Mouse (Mus musculus): Measurements from ENCODE around the gene Chfr. TPM values are rescaled to one million over a fixed set of nuclear protein-coding genes. Genes with fewer than 3 reads are reported as not detected.
A peak's percentile ranks its signal among the peaks of the same experiment; 100 is the strongest.

The Chfr gene
- polyA plus RNA-seq, 1 experiment from 2014 or later = 33.4 TPM

DNA sequence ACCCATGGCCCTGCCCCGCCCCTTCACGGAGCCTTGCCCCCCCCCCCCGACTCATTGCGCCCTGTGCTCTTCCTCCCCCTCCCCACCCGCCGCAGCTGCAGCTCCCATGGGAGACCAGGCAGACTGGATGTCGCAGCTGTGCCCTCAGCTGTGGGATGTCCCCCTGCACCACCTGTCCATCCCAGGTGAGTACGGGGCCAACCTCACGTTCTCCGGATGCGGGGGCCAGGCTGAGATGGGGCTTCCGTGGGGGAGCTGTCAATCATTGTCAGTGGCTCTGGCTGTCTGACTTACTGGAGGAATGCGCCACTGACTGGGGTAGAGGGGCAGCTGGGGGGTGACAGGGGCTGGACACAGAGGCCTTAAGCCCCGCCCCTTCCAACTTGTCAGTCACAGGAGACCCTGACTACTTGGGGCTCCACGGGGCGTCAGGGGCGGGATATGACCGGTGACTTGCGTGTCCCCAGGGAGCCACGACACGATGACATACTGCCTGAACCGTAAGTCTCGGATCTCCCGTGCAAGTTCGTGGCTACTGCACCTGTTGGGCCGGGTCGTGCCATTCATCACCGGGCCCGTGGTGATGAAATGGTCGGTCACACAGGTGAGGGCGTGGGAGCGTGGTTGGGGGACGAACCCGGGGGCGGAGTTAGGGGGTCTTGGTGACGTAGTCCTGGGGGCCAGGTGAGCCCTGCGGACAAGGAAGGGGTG lies 34.6 kb upstream of the Chfr start:
- Histone ChIP-seq H3K36me3 (ENCODE audit: control insufficient read depth, insufficient read depth, low read length) (peaks cover 26% of the 10 kb centered on the region), H3K4me2 (ENCODE audit: low read depth, severe bottlenecking) (peak overlapping the region; percentile 58), H3K9me3 (ENCODE audit: control insufficient read depth, low read length) (no peaks in the 10 kb centered on the region), H3K4me1 (ENCODE audit: control insufficient read depth, insufficient read depth, low read length) (peaks cover 10% of the 10 kb centered on the region), H3K9ac (ENCODE audit: low read length) (no peak overlapping the region), H3K4me3 (ENCODE audit: low read depth, low read length) (peak overlapping the region; percentile 22), H3K27ac (replicated peaks; ENCODE audit: low read depth, low read length) (no peak overlapping the region), H3K27me3 (ENCODE audit: control insufficient read depth, insufficient read depth, low read length) (no peaks in the 10 kb centered on the region)
- DNase-seq (ENCODE audit: low spot score) (peak; percentile 52), ATAC-seq (ENCODE audit: insufficient number of reproducible peaks, low FRiP score, low TSS enrichment, low read depth) (peak; percentile 8; the same call in 1 of the 2 replicates)
- 1% methylated on average over 37 of the region's 37 CpGs for WGBS

DNA sequence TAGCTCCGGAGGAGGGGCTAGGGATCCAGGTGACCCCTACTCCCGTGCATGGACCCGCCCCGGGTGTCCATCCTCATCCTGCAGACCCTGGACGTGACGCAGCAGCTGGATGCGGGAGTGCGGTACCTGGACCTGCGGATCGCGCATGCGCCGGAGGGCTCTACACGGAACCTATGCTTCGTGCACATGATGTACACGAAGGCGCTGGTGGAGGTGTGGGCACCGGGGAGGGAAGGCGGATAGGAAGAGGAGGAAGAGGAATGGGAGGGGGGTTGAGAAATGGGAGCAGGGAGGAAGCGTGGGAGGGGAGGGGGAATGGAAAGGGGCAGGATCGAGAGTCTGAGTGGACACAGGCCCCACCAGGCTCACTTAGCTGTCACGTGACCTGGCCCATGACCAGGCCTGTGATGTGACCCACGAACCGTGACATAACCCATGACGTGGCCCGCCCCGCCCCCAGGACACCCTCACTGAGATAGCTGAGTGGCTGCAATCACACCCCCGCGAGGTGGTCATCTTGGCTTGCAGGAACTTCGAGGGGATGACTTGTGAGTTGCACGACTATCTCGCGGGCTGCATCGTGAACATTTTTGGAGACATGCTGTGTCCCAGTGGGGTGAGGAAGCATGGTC lies 33.8 kb upstream of the Chfr start:
- 18% methylated on average over 34 of the region's 34 CpGs for WGBS
- ATAC-seq (ENCODE audit: insufficient number of reproducible peaks, low FRiP score, low TSS enrichment, low read depth) = peak; percentile 8; the same call in 1 of the 2 replicates
- no peaks in the 10 kb centered on the region for H3K27me3 ChIP-seq (ENCODE audit: control insufficient read depth, insufficient read depth, low read length)

DNA sequence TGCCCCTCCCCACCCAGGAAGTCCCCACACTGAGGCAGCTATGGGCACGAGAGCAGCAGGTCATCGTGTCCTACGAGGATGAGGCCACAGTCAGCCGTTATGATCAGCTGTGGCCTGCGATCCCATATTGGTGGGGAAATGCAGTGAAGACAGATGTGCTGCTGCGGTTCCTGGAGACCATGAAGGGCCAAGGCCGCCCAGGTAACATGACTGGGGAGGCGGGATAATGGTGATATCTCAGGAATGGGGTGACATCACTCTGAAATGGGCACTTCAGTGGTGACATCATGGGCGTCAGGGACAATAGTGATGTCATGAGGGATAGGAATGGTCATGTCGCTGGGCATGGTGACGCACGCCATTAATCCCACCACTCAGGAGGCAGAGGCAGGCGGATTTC lies 33.2 kb upstream of the Chfr start:
- no peak overlapping the region for H3K9ac ChIP-seq (ENCODE audit: low read length)
- H3K4me1 ChIP-seq (ENCODE audit: control insufficient read depth, insufficient read depth, low read length) = peaks cover 17% of the 10 kb centered on the region
- DNase-seq (ENCODE audit: low spot score) (no peak), ATAC-seq (ENCODE audit: insufficient number of reproducible peaks, low FRiP score, low TSS enrichment, low read depth) (no peak)
- no peaks in the 10 kb centered on the region for H3K9me3 ChIP-seq (ENCODE audit: control insufficient read depth, low read length)
- no peak overlapping the region for H3K4me2 ChIP-seq (ENCODE audit: low read depth, severe bottlenecking)
- WGBS = 89% methylated on average over 13 of the region's 13 CpGs
- H3K36me3 ChIP-seq (ENCODE audit: control insufficient read depth, insufficient read depth, low read length) = peaks cover 29% of the 10 kb centered on the region
- no peak overlapping the region for H3K27ac ChIP-seq (replicated peaks; ENCODE audit: low read depth, low read length)
- H3K4me3 ChIP-seq (ENCODE audit: low read depth, low read length) = no peak overlapping the region
- H3K27me3 ChIP-seq (ENCODE audit: control insufficient read depth, insufficient read depth, low read length) = no peaks in the 10 kb centered on the region

More for the DNA sequence above, 33.8 kb upstream of the Chfr start:
- 0 out of 2 replicates have a peak overlapping the region, but pooled peaks have one; percentile 17 for H3K9ac ChIP-seq (ENCODE audit: low read length)
- peak; percentile 38 for DNase-seq (ENCODE audit: low spot score)
- H3K4me3 ChIP-seq (ENCODE audit: low read depth, low read length) = peak overlapping the region; percentile 22
- H3K36me3 ChIP-seq (ENCODE audit: control insufficient read depth, insufficient read depth, low read length) = peaks cover 29% of the 10 kb centered on the region
- no peaks in the 10 kb centered on the region for H3K9me3 ChIP-seq (ENCODE audit: control insufficient read depth, low read length)
- peak overlapping the region; percentile 58 for H3K4me2 ChIP-seq (ENCODE audit: low read depth, severe bottlenecking)
- H3K27ac ChIP-seq (replicated peaks; ENCODE audit: low read depth, low read length) = no peak overlapping the region
- peaks cover 14% of the 10 kb centered on the region for H3K4me1 ChIP-seq (ENCODE audit: control insufficient read depth, insufficient read depth, low read length)

DNA sequence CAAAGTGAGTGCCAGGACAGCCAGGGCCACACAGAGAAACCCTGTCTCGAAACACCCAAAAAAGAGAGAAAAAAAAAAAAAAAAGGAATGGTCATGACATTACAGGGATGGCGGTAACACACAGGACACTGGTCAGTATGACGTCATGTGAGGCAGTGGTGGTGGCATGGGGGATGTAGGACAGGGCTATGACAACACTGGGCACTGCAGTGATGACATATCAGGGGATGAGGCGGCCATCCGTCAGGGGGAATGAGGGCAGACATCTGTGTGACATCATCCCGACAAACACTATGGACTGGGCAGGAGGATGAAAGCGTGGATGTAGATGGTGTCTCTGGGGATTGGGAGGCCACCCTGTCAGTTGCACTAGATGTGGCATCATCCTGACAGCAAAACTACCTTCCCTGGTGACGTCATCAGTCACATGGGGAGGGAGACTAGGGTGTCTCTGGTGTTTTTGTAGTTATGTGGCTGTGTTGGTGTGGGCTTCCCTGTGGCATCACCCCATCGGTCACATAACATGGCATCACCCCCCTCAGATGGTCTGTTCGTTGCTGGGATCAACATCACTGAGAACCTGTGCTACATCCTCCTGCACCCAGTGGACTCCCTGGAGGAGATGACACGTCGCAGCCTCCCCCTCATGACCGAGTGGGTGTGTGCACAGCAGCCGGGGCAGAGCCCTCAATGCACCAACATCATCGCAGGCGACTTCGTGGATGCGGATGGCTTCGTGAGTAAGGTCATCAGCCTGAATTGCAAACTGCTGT lies 32.6 kb upstream of the Chfr start:
- 95% methylated on average over 19 of the region's 19 CpGs for WGBS
- ATAC-seq (ENCODE audit: insufficient number of reproducible peaks, low FRiP score, low TSS enrichment, low read depth) = no peak

DNA sequence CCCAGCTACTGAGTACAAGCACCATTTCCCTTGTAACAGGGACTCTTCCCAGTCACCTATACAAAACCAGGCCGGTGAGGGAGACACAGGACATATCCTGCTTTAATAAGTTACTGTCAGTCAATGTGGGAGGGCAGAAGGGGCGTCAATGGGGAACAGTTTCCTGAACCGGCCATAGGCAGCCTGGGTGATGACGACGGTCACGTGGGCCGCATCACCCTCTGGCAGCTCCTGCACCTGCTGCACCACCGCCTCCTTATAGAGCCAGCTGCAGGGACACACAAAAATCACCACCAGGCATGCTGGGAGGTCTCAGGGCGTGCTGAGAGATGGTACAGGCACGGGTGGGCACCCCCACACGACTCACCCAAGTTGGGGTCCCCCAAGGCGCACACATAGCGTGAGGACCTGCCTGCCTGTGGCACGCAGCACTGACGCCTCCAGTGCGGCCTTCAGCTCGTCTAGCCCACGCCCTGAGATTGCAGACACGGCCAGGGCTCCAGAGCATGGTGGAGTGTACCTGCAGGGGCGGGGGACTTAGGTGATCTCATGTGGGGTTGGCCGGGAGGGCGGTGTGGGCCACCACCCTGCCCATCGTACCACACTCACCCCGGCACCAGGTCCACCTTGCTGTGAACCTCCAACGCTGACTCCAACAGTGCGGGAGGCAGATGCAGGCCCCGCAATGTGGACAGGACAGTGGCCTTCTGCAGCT lies 31.6 kb upstream of the Chfr start:
- H3K27me3 ChIP-seq (ENCODE audit: control insufficient read depth, insufficient read depth, low read length) = no peaks in the 10 kb centered on the region

More for the DNA sequence above, 32.6 kb upstream of the Chfr start:
- Histone ChIP-seq H3K36me3 (ENCODE audit: control insufficient read depth, insufficient read depth, low read length) (peaks cover 29% of the 10 kb centered on the region), H3K9me3 (ENCODE audit: control insufficient read depth, low read length) (no peaks in the 10 kb centered on the region), H3K4me3 (ENCODE audit: low read depth, low read length) (no peak overlapping the region), H3K4me1 (ENCODE audit: control insufficient read depth, insufficient read depth, low read length) (peaks cover 17% of the 10 kb centered on the region), H3K27me3 (ENCODE audit: control insufficient read depth, insufficient read depth, low read length) (no peaks in the 10 kb centered on the region), H3K9ac (ENCODE audit: low read length) (no peak overlapping the region), H3K4me2 (ENCODE audit: low read depth, severe bottlenecking) (no peak overlapping the region), H3K27ac (replicated peaks; ENCODE audit: low read depth, low read length) (no peak overlapping the region)
- DNase-seq (ENCODE audit: low spot score) = no peak

DNA sequence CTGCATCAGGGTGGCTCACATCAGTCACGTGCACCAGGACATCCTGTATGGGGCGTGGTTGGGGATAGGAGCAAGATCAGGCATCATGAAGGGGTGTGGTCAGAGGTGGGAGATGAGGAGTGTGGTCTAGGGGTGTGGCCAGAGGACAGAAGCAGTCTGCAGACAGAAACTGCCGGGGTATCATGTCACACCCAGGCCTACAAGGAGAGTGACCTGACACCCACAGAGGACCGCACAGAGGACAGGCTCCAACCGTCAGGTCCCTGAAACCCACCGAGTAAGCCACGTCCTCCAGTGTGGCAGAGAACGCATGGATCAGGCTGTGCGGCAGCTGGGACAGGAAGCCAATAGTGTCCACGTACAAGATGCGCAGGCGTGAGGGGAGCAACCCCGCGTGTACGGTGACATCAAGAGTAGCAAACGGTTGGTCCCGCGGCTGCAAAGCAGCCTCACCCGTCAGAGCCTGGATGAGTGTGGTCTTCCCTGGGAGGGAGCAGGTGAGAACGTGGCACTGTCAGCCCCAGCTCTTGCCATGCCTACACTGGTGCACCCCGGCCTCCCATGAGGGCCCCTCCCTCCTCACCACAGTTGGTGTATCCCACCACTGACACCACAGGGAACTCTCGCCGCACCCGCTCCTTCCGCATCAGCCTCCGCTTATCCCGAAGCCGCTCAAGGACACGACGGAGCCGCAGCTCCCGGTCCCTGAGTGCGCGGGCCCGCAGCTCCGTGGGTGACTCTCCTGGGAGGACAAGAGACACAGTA lies 30.8 kb upstream of the Chfr start:
- H3K4me2 ChIP-seq (ENCODE audit: low read depth, severe bottlenecking) = no peak overlapping the region
- no peaks in the 10 kb centered on the region for H3K9me3 ChIP-seq (ENCODE audit: control insufficient read depth, low read length)
- H3K4me3 ChIP-seq (ENCODE audit: low read depth, low read length) = no peak overlapping the region
- no peaks in the 10 kb centered on the region for H3K27me3 ChIP-seq (ENCODE audit: control insufficient read depth, insufficient read depth, low read length)
- H3K9ac ChIP-seq (ENCODE audit: low read length) = no peak overlapping the region
- DNase-seq (ENCODE audit: low spot score) (no peak), ATAC-seq (ENCODE audit: insufficient number of reproducible peaks, low FRiP score, low TSS enrichment, low read depth) (no peak)
- whole genome bisulfite sequencing = 96% methylated on average over 35 of the region's 36 CpGs
- no peak overlapping the region for H3K27ac ChIP-seq (replicated peaks; ENCODE audit: low read depth, low read length)
- H3K36me3 ChIP-seq (ENCODE audit: control insufficient read depth, insufficient read depth, low read length) = peaks cover 29% of the 10 kb centered on the region
- H3K4me1 ChIP-seq (ENCODE audit: control insufficient read depth, insufficient read depth, low read length) = peaks cover 17% of the 10 kb centered on the region

More for the DNA sequence above, 31.6 kb upstream of the Chfr start:
- 93% methylated on average over 27 of the region's 27 CpGs for WGBS
- Histone ChIP-seq H3K4me3 (ENCODE audit: low read depth, low read length) (no peak overlapping the region), H3K4me2 (ENCODE audit: low read depth, severe bottlenecking) (no peak overlapping the region), H3K9ac (ENCODE audit: low read length) (no peak overlapping the region), H3K9me3 (ENCODE audit: control insufficient read depth, low read length) (no peaks in the 10 kb centered on the region), H3K36me3 (ENCODE audit: control insufficient read depth, insufficient read depth, low read length) (peaks cover 29% of the 10 kb centered on the region), H3K4me1 (ENCODE audit: control insufficient read depth, insufficient read depth, low read length) (peaks cover 17% of the 10 kb centered on the region), H3K27ac (replicated peaks; ENCODE audit: low read depth, low read length) (no peak overlapping the region)
- ATAC-seq (ENCODE audit: insufficient number of reproducible peaks, low FRiP score, low TSS enrichment, low read depth) = no peak
- DNase-seq (ENCODE audit: low spot score) = no peak

DNA sequence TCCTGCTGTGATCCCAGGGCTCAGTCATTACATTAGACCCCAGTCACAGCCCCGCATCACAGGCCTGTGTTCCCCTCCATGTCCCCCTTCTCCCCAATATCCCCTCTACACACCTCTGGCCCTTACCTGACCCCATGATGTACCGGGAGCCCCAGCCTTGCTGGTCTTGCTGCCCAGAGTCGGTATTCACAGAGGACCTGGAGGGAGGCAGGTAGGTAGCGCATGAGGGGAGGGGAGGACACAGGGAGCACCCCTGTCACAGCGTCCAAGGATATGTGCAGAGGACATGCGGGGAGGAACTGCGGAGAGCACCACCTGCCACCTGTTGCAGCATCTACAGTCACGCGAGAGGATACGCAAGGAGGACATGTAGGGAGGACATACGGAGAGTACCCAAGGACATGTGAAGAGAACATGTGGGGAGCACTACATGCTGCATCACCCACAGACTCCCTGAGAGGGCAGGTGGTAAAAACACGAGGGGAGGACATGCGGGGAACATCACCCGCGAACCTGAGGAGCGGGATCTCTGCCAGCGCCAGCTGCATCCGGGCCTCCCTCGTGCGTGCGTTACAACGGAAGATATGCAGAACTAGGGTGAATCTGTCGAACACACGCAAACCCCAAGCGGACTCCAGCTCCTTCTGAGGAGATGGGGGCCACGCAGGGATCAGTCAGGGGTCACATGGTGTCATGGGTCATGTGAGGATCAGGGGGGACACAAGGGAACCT lies 29.3 kb upstream of the Chfr start:
- Histone ChIP-seq H3K4me3 (ENCODE audit: low read depth, low read length) (peak overlapping the region; percentile 56), H3K4me2 (ENCODE audit: low read depth, severe bottlenecking) (peak overlapping the region; percentile 85), H3K27me3 (ENCODE audit: control insufficient read depth, insufficient read depth, low read length) (no peaks in the 10 kb centered on the region), H3K36me3 (ENCODE audit: control insufficient read depth, insufficient read depth, low read length) (peaks cover 29% of the 10 kb centered on the region), H3K9me3 (ENCODE audit: control insufficient read depth, low read length) (no peaks in the 10 kb centered on the region), H3K9ac (ENCODE audit: low read length) (no peak overlapping the region; the same call in 1 of the 2 replicates), H3K4me1 (ENCODE audit: control insufficient read depth, insufficient read depth, low read length) (peaks cover 7% of the 10 kb centered on the region), H3K27ac (replicated peaks; ENCODE audit: low read depth, low read length) (no peak overlapping the region)
- ATAC-seq (ENCODE audit: insufficient number of reproducible peaks, low FRiP score, low TSS enrichment, low read depth) = no peak
- 95% methylated on average over 26 of the region's 26 CpGs for WGBS
- DNase-seq (ENCODE audit: low spot score) = no peak
